Mouse (Mus musculus) ovary, postnatal 10 days (tissue): ENCODE measurements at regions not wholly inside any gene's neighbourhood (a gene's known extent, or its start where the extent isn't known, plus 50 kb on each side); places are given as distances from the start of the nearest gene placed in this dataset.

ENCODE experiments used
- DNase-seq: peaks from one replicate; pipeline ENCODE4 v3.0.0; 2022; ENCODE audit warnings: low spot score

DNA sequence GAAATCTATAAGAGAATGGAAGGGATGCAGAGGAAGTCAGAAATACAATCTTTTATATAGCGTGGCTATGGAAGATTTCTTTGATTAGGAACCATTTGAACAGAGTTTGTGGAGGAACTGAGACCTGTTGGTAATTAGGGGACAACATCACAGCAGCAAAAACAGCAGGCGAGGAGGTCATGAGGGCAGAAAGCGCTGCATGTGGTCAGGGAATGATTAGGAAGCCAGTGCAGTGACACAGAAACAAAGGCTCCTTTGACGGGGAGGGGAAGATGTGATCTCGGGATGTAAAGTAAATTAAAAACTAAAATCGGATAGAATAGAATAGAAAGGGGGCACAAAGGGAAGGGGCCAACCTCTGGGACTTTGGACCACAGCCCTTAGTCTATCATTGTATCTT lies 199.6 kb upstream of the Noct start:
- no peak for DNase-seq

DNA sequence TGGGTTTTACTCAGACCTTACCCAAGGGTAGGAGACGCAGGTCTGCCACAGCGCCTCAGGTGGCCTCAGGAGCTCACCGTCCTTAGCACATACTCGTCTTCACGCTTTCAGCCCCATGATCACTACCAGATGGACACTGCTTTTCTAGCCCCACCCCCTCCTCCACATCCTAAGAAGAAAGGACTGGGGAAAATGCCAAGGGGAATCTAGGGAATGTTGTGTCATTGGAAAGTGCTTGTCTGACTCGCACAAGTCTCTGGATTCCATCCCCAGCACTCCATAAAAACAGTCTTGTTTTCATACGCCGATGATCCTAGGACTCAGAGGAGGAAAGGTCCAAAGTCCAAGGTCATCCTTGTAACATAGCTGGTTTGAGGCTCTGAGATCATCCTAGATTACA lies 192.4 kb upstream of the Noct start:
- DNase-seq = no peak

DNA sequence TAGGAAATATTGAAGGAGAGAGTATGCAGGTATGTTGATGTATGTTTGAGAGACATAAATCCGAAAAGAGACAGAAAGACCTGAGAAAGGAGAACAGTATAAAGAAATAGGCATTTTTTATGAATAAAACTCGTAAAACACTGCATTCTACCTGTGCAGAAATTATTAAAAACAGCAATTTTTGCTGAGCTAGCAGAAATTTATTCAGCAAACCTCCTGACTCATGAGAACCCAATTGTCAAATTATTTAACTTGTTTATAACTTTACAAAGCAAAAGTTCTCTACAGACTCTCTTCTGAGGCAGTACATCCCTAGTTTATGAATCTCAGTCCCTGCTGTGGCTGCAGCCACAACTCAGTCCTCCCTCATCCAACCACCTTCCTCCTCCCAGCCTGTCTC lies 191.0 kb upstream of the Noct start:
- no peak for DNase-seq

DNA sequence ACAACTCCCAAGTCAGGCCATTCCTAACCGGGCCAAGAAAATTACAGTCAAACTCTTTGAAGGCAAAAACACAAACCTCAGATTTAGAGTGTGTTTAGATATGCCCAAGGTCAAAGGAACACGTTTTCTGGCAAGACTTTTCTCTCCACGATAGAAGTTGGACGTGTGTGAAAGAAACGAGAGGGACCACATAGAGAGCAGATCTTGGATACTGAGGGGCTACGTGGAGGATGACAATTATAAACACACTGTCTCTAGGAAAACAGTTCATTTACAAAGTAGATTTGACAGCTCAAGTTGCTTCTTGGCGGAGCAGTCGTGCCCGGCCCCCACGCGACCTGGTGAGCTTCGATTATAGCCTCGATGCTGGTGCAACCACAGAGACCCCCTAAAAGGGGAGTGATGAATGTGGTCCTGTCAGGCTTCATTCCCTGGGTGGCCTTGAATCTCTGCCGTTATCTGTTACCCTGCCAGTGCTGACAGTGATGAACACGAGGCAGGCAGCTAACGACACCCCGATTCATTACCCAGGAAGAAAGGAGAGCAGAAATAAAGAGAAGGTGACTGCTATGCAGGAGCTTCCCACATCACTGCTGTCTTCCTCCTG lies 187.4 kb upstream of the Noct start:
- DNase-seq = no peak

DNA sequence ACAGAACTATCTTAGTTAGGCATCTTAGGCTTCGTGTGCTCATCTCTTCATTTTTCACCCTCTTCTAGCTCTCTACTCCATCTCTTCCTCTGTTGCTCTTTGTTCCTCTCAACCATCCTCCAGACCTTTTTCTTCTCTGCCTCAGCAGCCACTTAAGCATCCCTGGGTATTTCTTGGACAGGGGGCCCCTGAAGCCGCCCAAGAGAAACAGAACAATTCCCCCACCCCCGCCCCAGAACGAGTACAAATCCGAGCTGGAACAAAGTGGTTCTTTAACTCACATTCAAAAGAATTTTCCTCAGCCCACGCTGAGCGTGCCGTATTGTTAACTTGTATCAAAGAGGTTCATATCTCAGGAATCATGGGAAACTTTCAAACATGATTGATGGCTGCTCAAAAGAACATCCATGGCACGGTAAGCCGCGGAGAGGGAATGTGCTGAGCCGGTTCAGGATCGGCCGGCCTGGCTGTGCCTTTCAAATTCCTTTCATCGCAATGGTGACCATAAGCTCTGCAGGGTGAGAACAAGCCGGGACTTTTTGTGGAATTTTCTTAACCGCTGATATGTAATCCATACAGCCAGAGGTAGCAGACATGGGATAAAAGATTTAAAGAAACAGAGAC lies 181.9 kb upstream of the Noct start:
- no peak for DNase-seq

DNA sequence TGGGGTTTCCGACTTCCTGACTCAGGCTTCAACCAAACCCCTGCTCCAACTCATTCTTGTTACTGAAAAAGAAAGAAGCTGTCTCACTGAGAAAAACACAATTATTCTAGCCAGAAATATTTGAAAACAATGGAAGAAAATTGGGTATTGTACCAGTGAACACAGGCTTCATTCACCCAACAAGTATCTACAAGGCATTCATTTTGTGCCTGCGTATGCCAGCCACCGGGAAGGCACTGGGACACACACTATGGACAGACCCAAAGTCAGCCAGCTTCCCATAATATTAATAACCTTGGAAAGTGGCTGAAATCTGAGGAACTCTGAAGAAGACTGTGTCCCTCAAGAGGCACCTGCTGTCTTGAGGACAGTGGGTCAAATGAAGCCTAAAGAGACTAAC lies 175.5 kb upstream of the Noct start:
- no peak for DNase-seq

DNA sequence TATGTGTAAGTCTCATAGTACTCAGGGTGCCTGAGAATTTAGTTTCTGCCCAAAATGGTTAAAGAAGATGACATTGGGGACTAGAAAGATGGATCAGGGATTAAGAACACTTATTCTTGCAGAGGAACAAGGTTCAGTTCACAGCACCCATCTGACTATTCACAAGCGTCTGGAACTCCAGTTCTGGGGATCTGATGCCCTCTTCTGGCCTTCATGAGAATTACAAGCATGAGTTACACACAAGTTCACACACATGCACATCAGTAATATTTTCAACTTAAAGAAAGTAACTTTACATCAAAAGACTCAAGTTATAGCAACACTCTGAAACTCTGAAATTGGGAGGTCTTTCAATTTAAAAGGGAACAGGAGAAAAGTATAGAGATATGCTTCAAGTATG lies 174.1 kb upstream of the Noct start:
- no peak for DNase-seq

DNA sequence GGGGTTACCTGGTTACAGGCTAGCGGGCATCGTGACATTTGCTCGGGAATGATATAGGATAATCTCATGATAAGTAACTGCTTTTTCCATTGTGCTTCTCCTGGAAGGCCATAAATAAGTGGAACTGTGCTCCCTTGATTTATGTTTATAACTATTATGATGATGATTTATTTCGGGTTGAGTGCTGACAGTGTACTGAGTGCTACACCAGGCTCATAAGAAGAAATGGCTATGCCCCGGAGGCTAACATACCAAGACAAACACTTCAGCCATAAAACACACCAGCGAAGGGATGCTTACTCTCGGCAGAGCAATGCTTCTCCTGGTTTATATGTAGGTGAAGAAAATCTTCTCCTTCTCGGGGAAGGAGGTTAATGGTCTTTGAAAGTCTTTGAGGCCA lies 169.2 kb upstream of the Noct start:
- no peak for DNase-seq

DNA sequence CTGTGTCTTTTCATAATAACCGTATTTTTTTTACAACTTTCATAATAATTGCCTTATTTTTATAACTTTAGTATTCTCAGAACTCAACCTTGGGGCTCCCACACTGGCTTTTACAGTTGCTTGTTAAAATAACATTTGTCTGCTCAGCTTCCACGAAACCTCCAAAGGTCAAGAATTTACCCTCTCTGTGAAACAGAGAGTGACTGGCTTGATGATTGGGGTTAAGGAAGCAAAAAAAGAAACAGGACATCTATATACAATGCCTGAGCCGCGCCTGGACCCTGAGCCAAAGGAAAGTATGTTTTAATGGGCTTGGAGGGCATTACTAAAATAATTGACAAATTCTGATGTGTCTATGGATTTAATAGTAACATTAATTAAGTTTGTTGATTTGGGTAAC lies 160.0 kb upstream of the Noct start:
- DNase-seq = no peak

DNA sequence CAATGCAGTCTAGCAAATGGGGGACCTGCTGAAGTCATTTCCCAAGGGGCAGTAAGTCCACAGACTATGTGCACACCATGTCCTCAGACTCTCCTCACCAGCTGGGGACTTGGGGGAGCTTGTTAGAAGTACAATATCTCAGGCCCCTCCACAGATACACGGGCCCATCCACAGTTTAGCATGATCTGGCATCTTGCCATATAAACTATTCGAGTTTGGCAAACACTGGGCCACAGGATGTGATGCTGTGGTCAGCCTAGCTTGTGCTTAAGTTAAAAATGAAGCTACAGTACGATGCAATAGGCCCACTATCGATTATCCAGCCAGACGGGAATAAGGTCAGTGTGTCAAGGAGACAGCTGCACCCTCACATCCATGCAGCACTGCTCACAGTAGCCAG lies 157.9 kb upstream of the Noct start:
- DNase-seq = no peak

DNA sequence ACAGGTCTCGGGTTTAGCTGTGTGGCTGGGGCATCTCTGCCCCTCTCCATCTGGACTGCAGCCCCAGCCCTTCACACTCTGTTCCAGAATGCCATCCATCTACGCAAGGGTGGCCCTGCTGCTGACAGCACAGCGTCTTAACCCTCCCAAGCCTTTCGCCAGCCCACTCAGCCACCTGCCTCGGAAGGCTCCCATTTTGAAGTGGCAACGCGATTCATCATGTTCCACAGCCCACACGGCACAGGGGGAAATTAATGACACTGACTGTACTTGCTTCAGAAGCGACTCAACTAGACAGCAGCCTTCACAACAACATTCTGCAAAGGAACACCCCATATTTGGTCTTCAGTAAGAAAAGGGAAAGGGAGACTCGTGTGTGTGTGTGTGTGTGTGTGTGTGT lies 151.8 kb upstream of the Noct start:
- no peak for DNase-seq

DNA sequence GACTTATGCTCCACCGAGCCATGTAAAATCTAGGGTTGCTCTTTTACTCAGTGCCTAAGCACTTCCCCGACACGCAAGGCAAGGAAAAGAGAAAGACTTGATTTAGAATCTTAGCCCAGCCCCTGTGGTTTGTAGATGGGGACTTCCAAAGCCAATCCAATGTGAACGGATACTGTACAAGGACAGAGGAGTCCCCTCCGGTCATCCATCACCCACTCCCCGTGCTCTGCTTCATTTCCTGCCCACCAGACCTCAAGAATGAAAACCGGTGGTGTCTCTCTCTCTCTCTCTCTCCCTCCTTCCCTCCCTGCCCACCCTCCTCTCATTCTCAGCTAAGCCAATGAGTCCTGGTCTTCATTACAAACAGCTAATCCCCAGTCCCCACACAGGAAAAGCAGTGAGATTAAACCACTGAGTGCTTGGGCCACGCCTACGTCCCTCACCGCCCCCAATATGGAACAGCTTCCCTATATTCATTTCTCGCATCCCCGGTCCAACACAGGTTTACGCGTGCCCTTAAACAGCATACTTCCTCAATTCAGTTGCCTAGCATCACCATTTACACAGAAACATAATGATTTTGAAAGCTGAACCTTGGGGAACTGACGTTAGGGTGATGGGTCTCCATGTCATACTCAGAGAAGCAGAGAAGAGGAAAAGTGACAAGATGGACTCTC lies 151.1 kb upstream of the Noct start:
- no peak for DNase-seq

DNA sequence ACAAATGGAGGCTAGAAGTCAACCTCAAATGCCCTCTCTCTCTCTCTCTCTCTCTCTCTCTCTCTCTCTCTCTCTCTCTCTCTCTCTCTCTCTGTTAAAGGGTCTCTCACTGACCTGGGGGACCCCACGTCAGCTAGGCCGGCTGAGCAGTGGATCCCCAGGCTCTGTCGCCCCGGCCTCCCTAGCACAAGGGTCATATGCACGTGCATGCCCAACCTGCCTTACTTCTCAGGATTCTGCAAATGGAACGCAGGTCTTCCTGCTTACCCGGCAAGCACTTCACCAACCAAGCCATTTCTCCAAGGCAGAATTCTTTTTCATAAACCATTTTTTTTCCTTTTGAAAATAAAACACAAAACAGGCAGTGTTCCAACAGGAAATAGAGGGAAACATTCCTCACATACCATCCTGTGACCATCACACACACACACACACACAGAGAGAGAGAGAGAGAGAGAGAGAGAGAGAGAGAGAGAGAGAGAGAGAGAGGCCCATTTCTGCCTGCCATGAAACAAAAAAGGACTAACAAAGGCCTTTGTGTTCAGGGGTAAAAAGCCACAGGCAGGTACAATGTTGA lies 150.4 kb upstream of the Noct start:
- DNase-seq = no peak

DNA sequence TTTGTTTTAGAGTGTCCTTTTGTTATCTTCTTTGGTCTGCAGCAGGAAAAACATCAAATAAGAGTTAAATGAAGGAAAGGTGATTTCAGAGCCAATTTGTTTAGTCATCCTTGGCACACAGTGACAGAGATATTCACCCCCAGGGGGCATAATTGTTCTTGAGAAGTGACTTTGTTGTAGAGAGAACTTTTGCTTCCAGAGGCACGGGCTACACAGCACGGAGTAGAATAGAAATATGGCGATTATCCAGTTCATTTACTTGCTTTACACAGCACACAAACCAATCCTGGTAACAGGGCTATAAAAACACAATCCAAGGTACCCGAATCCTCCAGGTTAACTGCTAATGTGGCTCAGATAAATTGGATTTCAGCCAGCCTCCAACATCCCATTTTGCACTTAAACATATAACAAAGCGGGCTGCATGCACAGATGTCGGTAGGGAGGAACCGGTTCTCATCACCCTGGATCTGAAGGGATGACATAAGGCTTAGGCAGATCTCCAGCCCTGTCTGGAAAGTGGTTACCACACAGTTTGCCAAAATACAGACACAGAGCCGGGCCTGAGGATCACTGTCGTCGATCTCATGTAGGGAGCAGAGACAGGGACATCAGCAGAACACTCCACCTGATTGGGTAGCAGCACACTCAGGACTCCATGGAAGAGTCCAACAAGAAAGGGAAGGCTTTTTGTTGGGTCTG lies 148.9 kb upstream of the Noct start:
- no peak for DNase-seq

DNA sequence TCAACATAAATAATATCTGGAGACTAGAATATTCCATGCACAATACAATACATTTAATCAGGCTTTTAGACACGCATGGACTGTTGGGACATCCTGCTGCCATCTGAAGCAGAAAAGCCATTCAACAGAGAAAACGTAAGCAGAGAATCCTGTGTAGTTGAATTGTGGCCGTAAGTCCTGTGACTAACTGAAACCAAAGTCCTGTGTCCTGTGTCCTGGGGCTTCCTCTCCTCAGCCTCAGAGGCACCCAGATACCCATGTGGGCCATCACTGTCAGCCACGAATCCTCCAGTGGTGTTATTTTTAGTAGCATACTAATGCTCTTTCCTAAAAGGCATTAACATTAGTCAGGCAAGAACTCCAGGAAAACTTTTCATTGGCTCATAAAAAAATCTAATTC lies 145.8 kb upstream of the Noct start:
- DNase-seq = no peak

DNA sequence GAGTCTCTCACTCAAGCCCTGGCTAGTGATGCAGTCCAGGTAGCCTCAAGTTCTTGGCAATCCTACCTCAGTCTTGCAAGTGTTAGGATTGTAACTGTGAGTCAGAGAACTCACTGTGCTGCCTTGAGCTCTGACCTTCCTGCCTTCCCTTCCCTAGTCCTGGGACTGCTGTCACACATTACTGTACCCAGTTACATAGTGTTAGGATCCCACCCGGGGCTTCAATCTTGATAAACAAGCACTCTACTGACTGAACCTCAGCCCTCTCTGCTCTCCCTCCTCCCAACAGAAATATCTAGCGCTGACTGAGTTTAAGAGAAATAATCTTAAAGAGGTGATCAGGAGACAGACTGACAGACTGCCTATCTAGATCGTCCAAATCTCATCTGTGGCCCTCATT lies 143.8 kb upstream of the Noct start:
- DNase-seq = no peak

DNA sequence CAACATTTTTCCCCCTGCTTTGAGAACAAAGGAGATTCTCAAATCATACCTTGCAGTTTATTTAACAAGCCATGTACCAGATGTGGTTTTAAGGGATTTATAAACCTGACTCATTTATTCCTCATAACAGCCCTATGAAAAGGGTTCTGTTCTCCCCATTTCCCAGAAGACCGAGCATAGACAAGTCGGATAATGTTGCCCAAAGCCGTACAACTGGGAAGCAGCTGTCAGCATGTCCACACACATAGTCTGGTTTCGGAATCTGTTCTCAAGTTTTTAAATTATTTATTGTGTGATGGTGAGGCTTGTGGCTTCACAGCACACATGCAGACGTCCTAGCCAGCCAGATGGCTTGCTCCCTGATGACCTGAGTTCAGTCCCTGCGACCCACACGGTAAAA lies 143.4 kb upstream of the Noct start:
- DNase-seq = no peak

DNA sequence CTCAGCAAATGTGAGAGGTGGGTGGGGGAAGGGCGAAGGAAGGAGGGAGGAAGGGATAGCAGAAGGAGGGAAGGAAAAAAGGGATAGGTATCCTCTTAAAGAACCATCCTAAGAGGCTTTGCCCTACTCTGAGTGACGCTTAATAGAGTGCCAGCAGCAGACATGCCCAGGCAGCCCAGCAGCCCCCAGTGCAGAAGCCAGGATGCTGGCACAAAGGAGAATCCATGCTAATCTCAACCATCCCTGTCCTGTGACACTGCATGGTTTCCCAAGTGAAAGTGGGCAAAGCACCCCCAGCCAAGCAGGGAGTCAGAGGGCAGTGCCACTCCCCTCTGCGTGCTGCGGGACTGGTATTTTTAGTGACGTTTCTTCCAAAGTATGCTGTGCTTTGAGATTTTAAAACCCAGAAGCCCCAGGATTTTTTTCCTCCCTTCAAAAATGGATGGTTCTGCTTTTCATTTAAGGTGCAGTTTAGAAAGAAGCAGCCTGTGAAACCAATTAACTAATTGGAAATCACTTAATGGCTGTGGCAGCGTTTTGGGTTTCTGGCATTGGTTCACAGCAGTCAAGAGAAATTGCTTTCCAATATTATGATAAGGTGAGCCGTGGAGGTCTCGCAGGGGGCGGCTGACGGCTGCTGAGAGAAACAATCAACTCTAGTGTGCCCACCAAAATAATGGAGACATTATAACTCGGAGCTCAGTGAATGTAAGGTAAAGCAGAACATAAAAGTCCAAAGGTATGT lies 141.2 kb upstream of the Noct start:
- no peak for DNase-seq

DNA sequence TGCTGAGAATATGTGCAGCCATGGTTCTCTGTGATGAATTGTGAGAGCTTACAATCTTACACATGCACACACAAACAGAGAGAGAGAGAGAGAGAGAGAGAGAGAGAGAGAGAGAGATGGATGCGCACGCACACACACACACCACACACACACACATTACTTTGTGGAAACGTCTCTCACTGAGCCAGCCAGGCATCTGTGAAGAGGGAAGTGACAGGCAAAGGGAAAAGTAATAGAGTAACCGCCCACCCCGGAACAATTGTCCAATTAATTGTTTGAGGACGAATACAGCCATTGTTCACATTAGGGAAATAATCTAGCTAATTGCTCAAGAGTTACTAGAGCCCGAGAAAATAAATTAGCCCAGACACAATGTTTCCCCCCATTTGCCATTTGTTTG lies 140.7 kb upstream of the Noct start:
- DNase-seq = no peak

DNA sequence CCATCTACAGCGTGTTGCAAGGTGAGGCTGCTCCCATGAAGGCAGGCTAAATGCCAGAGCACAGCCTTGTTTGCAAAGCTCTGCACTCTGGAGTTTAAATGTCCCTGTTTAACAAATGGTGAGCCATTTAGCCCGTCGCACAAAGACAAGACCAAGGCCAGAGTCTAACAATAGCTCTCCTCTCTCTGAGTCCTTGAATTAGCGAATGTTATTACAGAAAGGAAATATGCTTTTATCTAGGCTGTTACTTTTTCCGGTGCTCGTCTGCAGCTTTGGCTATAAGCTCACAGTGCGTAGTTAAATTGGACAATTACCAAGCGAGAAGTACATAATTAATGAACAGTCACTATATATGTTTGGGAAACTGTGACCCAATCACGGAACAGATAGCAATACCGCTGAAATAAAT lies 137.8 kb upstream of the Noct start:
- DNase-seq = no peak

DNA sequence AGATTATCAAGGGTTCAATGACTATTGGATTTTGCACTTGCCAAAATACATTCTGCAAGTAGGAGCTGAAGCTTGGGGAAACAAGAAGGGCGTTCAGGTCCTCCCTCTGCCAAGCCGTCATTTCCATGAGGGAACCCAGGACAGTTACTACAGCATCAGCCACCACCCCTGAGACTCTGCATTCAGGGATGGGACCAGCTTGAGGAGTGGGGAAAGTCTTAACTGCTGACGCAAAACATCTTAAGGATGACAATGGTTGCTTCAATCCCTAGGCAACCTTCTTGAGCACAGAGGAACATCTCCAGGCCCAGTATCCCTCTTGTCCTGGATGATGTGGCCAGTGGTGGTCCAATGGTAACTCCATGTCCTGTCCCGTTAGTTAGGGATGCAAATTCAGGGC lies 137.2 kb upstream of the Noct start:
- DNase-seq = no peak

DNA sequence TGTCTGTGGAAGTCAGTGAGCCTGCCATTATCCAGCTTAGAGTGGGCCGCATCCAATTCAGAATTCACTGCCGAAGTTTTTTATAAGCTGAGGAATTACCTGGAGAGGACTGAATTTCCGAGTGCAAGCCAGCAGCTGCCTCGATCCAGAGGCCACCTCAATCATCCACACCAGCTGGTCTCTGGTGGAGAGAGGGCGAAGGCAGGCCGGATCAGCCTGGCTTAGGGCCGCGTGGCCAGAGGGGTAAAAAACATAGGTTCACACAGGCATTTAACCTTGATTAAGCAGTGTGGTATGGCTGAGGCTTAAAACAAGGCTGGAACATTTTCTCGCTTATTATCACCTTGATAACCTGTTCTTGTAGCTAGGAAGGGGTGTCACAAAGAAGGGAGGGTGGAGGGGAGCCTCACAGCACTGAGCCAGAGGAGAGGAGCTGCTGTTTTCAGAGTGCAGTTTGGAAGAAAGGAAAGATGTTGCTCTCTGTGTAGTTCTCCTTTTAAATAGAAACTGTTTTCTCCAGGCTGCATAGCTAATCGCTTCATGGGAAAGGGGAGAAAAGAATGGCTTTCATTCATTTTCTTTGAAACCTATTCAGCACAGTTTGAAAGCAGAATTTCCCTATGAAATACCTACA lies 135.1 kb upstream of the Noct start:
- DNase-seq = no peak
